Mouse (Mus musculus): ENCODE measurements at regions not wholly inside any gene's neighbourhood (a gene's known extent, or its start where the extent isn't known, plus 50 kb on each side); places are given as distances from the start of the nearest gene placed in this dataset.
"Not testable (repeated sequence)": the region's sequence is repeated elsewhere in the genome, so short reads cannot be mapped to it uniquely, and the experiment has no call there.

DNA sequence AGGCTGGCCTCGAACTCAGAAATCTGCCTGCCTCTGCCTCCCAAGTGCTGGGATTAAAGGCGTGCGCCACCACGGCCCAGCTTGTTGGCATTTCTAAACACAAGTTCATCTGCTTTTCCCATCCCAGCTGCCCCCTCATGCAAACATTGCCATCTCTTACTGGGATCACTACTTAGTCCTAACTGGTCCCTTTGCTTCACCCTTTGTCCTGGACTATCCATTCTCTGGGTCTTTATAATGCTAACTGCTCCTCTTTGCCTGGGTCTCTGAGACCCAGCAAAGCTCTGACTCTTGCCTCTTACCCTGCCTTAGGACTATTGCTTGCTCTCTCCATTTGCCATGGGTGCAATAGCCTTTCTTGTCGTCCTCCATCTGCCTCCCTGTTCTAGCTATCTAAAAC, 103.7 kb downstream of the Dad1 start:
- no peak for DNase-seq (ENCODE audit: low read depth, low spot score)

DNA sequence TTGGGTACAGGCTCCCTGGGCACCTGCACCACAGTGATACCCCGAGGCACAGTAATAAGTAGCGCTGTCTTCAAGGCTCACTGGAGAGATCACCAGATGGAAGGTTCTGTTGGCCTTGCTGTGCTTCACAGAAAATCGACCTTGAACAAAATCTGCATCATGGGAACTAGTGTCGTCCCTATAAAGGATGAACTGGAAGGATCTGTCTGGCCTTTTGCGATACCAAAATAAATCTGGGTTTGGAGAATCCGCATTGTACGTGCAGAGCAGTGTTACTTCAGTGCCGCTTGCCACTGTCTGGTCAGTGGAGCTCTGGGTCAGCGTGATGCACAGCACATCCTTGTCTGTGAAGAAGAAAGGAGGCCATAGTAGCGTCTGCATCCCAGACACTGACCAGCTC, 105.3 kb downstream of the Dad1 start:
- DNase-seq (ENCODE audit: low read depth, low spot score), result no peak

DNA sequence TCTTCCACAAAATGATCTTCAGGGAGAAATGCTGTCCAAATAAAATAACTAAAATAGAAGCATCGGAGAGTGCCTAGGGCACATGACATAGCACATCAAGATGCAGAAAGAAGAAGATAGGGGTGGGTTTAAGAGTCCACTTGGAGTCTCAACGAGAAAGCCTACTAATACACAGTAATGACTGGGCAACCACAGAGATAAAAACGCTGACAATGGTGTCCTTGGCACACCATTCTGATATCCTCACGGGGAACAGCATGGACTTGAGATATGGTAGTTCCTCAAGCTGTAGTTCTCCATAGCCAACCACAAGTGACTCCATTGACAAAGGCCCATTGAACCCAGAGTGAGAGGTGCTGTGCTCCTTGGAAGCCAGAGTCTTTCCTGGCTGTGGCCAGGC, 105.8 kb downstream of the Dad1 start:
- DNase-seq (ENCODE audit: low read depth, low spot score), result no peak

DNA sequence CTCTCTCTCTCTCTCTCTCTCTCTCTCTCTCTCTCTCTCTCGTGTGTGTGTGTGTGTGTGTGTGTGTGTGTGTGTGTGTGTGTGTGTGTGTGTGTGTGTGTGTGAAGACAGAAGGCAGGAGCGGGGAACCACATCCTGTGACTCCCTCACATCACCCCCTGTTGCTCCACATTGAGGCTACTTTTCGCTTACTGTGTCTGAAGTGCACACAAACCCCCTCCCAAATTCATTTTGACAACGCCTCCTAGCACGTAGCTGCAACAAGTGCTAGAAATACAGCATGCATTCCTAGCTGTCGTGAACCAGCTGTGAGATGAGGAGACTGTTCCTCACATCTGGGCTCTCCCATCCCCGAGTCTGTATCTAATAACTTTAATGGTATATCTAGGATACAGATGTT, 106.4 kb downstream of the Dad1 start:
- no peak for DNase-seq (ENCODE audit: low read depth, low spot score)

GRCm38 (mm10) chr14:54145743-54146741, 107.9 kb downstream of the Dad1 start:
- no peak for DNase-seq (ENCODE audit: low read depth, low spot score)

DNA sequence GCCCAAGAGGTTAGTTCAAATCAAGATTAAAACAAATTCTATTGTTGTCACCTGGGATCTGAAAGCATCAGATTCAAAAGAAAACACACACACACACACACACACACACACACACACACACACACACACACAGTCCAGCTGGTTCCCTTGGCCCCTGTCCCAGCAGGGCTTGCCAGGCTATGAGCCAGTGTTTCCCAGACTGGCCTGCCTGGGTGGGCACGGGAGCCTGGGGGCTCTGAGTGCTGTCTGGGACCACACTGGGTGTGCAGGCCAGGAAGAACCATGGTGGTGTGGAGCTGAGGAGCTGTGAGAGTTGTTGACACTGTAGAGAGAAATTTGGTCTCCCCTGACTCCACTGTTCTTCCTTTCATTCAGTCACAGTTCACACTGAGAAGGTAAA, 110.1 kb downstream of the Dad1 start:
- no peak for DNase-seq (ENCODE audit: low read depth, low spot score)

- no peak for DNase-seq (ENCODE audit: low read depth, low spot score)
Measured at GRCm38 (mm10) chr14:54138288-54138687, 115.6 kb downstream of the Dad1 start.

DNA sequence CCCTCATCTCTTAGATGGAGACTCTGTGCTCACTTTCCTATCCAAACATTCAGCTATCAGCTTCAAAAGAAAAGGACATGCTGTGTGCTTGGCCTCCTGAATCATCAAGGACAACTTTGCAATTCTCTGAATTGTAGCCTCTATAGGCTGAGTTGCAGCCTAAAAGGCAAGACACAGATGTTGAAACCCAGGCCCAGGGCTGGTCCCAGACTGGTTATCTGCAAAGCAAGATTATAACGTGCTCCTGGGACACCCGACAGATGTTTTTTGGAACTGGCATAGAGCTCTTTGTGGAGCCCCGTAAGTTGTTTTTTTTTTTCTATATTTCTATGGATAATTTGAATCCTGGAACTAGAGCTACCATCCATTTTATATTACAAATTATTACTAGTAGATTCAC, 117.4 kb downstream of the Dad1 start:
- DNase-seq (ENCODE audit: low read depth, low spot score), result no peak

DNA sequence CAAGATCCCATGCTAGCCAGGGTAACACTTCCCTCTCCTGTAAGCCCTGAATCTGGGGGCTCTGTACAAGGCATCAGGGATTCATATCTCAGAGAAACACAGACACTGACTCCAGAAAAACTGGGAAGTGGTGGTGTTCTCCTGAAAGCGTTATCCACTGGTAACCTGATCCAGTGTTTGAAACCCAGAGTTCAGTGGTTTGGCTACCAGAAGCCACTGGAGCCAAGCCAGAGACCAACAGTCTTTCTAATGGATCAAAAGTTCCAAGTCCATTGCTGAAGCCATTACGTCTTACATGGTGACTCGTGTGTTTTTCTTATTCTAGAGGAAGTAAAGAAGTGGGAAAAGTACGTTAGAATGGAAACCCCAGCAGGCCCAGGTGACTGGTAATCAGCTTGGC, 125.6 kb downstream of the Dad1 start:
- no peak for DNase-seq (ENCODE audit: low read depth, low spot score)

DNA sequence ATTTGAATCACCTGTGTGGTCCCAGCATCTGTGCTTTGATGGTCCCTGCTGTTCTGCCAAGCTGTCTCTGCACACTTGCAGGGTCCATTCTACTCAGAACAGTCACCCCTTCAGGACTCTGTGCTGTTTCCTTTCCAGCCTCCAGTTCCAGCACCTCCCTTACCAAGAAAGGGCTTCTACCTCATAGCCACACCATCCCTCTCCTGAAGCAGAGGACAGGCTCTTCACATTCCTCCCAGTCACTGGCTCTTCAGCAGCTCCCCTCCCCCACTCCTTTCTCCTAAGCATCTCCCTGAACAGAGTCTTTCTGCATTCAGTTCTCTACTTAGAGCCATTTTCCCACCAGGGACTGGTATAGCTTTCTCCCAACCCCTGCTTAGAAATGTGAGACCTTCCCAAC, 128.4 kb downstream of the Dad1 start:
- DNase-seq (ENCODE audit: low read depth, low spot score), result no peak

DNA sequence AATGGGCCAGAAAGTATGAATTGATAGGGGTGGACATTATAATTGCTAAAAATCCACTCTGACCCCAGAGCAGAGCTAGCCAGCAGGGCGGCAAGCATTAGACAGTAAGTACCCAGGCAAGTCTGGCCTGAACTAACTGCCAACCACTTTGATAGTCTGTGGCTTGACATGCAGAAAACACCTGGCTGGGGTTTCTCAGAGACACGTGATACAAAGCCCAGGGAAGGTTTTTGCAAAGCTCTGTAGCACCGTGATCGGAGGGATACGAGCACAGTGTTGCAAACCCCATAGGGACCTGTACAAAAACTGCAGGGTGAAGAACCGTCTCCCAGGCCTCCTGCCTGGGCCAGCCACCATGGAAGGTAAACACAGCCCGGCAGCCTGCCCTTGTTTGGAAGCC, 131.9 kb downstream of the Dad1 start:
- no peak for DNase-seq (ENCODE audit: low read depth, low spot score)

DNA sequence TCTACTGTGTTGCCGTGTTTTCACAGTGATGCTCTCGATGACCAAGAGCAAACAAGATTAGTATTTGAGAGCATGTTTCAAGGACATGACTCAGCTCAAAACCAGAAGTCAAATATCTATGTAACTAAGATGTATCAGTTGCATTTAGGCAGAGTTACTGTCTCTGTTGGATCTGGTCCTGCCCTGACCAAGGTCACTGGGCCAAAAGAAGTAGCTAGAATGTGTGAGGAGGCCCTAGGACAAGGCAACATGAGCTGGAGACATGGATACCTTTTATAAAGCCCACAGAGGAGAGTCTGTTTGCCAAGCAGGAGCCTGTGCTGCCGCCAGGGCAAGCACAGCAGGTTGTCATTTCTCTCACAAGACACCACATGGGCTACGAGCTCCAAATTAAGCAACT, 132.6 kb downstream of the Dad1 start:
- DNase-seq (ENCODE audit: low read depth, low spot score), result no peak

DNA sequence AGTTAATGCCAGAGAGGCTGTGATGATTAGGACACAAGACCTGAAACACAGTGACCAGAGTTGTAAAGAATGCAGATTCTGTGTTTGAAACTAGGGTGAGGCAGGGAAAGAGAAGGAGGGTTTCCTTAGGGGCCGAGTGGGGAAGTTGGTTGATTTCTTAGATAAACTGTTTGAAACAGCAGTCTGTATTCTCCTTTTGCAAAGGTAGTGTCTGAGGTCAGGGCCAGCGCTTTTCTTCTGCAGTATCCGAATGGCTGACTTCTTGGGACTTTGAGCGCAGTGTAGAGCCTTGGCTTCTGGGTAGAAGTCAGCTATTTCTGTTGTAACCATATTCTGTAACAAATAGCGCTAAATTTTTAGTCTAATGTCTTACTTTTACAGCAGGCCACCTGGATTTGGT, 133.7 kb downstream of the Dad1 start:
- DNase-seq (ENCODE audit: low read depth, low spot score), result no peak

DNA sequence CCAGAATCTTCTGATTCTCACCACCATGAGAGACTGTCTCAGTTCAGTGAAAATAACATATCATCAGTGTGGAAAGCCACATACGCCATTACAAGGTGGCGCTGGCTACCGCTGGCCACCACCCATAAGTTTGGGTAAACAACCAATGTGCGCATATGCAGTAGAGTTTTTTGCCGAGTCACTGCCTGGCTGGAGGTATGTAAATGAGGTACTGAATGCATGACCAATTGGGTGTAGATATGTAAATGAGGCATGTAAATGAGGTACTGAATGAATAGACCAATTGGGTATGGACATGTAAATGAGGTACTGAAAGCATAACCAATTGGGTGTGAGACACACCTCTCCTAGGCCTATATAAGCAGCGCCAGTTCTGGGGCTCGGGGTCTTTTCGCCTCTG, 136.3 kb downstream of the Dad1 start:
- DNase-seq (ENCODE audit: low read depth, low spot score), result not testable (repeated sequence)

DNA sequence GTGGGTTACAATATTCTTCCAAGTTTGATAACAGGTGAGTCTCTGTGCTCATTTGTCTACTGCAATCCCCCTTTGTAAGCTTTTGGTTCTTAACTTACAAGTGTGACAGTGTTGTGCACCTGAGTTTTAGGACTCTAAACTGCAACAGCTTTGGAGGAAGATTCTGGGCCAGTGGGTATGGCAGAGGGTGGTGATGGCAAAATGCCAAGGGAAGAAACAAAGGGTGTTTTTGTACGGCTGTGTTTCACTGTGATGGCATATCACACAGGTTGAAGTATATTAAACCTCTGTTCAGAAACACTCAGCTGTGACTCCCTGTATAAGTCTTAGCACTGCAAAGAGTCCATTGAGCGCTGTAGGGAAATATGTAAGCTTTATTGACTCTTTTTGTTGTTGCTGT, 140.7 kb downstream of the Dad1 start:
- DNase-seq (ENCODE audit: low read depth, low spot score), result no peak

- DNase-seq (ENCODE audit: low read depth, low spot score), result no peak
Measured at GRCm38 (mm10) chr14:54110971-54111370, 142.9 kb downstream of the Dad1 start.

DNA sequence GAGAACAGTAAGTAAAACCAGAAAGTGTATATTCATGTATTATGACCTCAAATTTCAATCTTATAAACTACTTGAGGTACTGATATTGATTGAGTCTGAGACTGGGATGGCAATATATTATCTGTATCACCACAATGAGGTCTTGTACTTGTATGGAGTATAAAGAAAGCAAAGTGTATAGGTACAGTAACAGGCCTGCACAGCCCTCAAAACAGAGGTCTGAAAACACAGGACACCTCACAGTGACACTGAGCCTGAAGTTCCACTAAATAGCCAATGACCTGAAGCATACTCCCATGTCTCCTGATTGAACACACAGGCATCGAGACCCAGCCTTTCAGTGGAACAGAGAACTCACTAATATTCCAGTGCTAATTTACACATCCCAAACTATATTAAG, 144.8 kb downstream of the Dad1 start:
- DNase-seq (ENCODE audit: low read depth, low spot score), result no peak

GRCm38 (mm10) chr14:54108311-54109074, 145.4 kb downstream of the Dad1 start:
- peak; percentile 26 for DNase-seq (ENCODE audit: low read depth, low spot score)

DNA sequence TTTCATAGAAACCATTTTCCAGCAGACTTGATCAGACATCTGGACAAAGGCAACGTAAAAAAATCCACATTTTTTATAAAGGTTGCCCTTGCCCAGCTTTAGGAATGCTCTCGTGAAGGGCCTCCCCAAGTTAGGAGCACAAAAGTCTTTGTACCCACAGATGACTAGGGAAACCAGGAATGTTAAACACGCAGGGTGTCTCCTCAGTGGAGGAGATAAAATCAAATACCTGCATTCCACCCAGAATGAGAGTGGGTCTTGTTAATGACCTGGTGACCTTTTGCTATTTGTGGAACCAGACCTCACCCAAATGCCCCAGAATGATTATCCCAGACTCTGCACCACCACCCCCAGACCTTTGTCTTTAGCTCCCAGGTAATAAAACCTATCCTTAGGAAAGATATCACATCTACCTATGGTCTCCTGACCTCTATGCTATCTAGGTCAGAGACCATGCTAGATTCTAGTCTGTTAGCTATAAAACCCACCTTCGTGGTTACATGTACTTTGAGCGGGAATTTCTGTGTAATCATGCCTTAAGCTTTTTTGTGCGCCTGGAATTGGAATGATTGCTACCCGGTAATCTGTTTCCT, 146.6 kb downstream of the Dad1 start:
- DNase-seq (ENCODE audit: low read depth, low spot score), result no peak

- no peak for DNase-seq (ENCODE audit: low read depth, low spot score)
Measured at GRCm38 (mm10) chr14:54104243-54104642, 149.7 kb downstream of the Dad1 start.

DNA sequence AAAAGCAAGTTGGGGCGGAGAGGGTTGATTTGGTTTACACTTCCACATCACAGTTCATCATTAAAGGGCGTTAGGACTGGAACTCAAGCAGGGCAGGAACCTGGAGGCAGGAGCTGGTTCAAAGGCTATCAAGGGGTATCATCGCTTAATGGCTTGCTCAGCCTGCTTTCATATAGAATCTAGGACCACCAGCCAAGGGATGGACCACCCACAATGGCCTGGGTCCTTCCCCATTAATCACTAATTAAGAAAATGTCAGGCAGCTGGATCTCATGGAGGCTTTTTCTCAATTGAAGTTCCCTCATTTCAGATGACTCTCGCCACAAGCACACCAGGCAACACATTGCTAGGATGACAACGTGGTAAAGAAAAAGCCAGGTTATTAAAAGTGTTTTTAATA, 150.4 kb downstream of the Dad1 start:
- DNase-seq (ENCODE audit: low read depth, low spot score), result no peak

DNA sequence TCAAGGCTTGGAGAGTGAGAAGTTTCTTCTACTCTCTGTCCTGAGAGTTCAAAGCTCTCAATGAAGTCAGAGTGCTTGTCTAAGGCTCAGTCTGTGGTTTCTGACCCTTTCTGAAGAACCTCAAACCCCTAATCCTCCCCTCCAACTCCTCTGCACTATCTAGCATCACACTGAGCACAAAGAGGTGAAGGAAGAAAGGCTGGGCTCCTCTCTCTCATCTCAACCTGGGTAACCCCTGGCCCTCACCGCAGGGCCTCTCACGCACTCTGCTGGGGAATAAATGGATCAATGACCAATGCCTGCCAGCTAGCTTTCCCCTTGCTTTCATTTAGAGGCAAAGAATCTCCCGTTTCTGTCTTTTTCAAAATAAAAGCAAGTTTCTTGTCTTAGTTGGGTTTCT, 150.8 kb downstream of the Dad1 start:
- DNase-seq (ENCODE audit: low read depth, low spot score), result no peak
